Mouse (Mus musculus) skeletal muscle tissue, adult 2 months (tissue): Measurements from ENCODE around the gene Fam163b.
A peak's percentile ranks its signal among the peaks of the same experiment; 100 is the strongest.

Experiments
- DNase-seq: peaks from one replicate; pipeline ENCODE4 v3.0.0-alpha.2; 2012; ENCODE audit warnings: low read depth, low spot score

Fam163b gene

DNA sequence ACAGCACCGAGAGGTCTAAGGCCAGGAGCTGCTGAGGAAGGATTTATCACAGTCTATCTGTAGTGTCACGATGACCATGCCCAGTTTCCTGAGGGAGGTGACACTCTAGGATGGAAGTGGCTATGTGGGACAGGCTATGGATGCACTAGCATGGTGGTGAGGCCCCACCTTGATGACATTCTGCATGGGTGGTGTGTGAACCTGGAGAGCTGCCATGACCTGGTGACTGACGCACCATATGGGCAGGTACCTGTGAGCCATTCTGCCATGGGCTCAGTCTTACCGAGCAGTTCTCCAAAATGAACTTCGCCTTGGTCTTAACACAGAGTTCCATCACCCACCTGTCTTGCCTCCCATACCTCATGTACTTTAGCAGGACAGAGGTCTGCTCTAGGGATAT lies 54.7 kb downstream of the Fam163b start:
- no peak for DNase-seq

DNA sequence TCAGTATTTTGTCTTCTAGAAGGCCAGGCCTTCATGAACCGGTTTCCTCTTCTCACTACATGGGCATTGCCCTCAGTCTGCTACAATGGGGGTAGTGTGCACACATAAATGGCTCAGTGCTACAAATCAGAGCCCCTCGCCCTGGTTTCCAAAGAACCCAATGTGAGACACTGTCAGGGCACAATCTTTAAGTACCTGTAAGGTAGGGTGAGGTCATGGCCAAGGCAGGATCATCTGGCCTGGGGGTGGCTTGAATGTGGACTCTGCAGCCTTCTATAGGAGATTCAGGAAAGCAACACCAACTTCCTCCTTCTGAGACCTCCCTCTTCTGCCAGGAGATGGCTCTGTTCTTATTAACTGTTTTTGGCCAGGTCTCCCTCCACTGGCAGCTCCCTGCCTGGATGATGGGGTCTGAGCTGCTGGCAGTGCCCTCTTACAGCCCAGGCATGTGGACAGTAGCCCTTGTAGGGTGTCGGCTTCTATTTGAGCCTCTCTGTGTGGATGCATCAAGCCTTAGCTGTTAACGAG lies 55.7 kb downstream of the Fam163b start:
- DNase-seq, result no peak

DNA sequence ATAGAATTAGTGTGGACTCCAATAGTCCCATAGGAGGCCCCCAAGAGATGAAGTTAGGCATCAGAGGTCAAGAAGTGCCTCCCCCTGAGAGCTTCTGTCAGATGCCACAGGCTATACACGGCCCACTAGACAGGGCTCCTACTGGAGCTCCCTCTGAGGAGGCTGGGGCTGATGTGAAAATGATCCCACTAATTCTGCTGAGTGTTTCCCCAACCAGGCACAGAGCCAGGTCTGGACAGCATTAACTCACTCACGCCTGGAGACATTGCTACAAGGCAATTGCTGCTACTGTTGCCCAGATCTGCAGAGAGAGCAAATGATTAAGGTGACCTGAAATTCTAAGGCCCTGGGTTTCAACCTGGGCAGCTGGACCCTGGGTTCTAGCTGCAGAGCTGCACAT lies 56.5 kb downstream of the Fam163b start:
- DNase-seq, result no peak

DNA sequence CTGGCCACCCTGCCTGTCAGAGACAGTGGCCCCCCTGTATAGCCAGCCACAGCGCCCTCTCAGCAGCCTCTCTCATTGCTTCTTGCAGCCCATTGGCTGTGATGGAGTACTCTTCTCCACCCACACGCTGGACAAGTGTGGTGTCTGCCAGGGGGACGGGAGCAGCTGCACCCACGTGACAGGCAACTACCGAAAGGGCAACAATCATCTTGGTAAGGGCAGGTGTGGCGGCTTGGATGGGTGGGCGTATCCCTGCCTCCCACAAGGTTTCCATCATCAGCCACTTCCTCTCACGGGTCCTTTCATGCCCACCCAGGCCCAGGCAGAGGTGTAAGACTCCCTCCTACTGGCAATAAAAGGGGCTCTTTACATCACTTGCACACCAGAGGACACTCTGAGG lies 57.3 kb downstream of the Fam163b start:
- no peak for DNase-seq

DNA sequence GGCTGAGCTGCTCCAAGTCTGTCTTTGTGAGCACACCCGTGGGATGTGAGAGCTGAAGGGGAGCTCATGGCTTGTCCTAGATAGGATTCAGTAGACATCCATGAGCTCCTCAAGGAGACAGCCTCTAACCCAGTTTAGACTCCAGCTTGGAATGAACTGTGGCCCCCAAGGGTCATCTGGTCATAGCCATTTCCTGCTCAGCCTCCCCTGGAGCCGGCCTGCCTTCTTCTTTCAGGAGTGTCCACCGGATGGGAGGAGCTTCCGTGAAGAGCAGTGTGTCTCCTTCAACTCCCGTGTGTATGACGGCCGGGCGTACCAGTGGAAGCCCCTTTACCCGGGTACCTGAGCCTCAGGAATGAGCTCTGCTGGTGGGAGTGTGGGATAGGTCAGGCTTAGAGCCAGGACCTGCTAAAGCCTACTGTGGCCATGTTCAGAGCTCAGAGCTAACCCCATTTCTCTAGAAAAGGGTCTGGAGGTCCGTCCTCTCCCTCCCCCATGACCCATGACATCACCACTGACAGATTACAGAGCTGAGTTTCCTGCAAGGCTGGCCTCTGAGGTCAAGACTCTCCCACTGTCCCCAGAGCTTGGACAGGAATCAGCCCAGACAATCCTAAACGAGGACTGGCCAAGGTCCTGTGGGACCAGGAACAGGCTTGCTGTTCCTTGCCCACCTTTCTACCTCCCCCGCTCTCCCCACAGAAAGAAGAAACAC lies 58.4 kb downstream of the Fam163b start:
- DNase-seq, result no peak

DNA sequence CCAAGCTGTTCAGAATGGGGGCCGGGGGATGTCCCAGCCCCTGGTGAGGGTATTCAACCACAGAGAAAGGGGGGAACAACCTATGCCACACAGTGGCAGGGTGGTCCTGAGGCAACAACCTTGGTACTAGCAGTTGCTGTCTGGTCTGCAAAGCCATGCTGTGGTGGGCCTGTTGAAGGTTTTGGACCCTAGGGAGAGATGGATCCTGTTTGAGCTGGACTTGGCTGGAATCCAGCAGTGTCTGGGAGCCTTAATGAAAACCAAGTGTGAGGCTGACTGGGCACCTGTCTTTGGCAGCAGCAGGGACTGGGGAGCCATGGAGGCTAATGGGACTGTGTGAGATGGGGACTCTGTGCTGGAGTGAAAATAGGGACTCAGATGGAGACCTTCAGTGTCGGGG lies 62.6 kb downstream of the Fam163b start:
- no peak for DNase-seq

DNA sequence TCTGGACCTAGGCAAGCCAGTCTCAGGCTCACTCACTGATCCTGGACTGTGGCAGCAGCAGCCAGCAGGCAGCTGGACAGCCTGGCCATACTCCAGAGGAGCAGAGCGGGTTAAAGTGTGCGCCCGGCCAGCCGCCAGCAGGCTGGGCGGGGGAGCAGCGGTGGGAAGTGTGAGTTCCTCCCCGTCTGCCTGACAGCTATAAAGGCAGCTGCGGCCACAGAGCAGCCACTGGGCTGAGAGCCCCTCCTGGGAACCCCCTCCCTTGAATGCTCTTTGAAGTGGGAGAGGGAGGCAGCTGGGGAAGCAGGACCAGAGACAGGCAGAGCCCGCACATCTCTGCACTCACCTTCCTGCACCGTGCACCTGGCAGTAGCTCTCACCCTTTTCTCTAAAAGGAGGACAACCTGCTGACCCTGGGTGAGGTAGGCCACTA lies 63.1 kb downstream of the Fam163b start, which contains the start of gene Adamtsl2:
TSS of gene Adamtsl2 (plus strand) at position 228 of the 433 bp plus-strand sequence.
- DNase-seq, result peak; percentile 62

DNA sequence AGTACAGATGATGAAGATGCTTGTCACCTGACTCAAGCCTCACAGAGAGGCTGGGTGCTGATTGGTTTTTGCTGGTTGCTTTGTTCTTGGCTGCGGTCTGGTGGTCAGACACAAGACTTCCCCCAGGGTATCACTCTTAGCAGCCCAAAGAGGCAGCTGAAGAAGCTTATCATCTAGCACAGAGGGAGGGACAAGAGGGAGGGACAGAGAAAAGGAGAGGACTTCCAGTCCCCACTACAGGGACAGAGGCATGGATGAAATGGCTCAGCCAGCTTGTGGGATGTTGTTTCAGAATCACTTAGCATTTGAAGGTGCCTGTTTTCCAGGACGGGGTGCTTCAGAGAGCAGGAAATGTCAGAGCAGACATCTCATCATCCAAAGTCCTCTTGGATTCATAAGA lies 64.0 kb downstream of the Fam163b start:
- no peak for DNase-seq

DNA sequence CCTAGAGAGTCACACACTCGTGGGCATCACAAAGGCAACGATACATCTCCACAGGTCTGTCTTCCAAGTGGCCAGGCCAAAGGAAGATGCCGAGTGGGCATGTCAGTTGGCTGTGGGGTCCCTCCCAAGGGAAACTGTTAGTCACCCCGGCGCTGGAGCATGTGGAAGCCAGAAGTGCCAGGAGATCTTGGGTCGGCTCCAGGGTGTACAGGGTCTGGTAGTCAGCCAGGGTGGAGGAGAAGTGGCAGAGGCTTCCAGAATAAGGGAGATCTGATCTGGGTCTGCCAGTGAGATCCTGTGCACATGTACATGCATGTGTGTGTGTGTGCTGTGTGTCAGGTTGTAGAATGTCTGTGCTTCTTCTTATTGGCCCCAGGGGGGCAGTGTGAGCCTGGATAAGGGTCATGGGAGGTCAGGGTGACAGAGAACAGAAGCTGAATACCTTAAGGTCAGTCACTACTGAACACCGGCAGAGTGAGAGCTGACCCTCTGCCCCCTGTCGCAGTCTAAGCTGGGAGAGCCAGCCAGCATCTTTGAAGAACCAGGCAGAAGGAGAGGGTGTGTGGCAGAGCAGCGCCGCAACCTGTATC lies 64.5 kb downstream of the Fam163b start:
- no peak for DNase-seq

DNA sequence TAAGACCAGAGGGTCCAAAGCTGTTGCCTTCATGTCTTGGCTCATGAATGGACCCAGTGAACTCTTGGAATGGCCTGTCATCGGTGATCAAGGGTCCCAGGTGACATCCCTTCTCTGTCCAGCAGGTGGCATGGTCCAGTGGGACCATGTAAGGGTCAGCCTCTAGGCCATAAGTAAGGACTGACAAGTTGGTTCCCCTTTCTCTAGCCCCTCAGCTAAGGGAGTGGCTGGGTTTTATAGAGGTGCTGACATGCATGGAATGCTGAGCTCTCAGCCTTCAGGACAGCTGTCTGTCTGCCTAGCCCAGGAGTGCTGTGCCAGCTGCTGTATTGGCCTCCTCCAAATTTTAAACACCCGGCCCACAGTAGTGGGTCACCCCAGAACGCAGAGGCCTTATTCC lies 66.8 kb downstream of the Fam163b start:
- no peak for DNase-seq

DNA sequence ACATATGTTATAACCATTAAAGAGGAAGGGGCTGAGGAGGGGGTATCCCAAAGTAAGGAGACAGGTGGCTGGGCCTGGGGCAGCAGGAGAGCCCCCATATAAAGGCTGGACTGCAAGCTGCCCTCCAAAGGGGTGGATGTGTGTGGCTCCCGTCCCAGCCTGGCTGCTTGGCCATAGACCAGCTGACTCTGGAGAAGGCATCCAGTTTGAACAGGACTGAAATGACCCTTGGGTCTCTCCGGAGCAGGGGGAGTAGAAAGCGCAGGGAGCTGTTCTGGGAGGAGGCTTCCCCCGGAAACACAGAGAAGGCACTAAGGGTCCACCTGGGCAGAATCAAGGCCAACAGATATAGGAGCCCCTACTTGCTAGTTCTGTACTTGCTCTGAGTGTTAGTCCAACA lies 67.5 kb downstream of the Fam163b start:
- DNase-seq, result no peak

DNA sequence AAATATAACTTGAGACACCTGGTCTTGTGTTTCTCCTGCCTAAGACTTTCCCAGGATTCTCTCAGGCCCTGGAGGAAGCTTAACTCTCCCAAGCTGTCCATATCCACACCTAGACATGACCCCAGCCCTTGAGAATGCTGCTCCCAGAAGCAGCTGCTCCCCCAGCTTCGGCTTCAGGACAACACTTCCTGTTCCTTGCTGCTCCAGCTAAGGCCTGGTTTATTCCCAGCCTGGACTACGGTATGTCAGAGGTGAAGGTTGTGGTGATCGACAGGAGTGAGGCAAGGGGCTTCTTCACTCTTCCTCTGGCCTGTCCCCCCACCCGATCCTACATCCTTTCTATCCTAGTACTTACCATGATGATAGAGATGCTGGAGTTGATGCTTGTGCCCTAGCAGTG lies 68.9 kb downstream of the Fam163b start:
- DNase-seq, result no peak

DNA sequence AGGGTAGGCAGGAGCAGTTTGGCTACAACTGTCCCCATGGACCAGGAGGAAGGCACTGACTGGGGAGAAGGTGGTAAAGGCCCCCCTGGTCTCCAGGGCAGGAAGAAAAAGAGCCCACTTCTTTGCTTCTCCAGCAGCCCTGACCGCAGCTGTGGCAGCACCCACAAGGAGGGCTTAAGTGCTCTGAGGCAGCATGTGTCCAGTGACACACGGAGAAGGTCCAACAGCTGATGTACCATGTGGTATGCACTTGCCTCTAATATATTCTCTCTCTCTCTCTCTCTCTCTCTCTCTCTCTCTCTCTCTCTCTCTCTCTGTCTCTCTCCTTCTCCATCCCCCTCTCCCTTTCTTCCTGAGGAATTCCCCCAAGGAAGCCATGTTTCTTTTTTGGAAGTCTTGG lies 70.3 kb downstream of the Fam163b start, which contains the start of gene Mymk:
TSS of gene Mymk (minus strand) at position 202 of the 400 bp plus-strand sequence.
- DNase-seq, result no peak

DNA sequence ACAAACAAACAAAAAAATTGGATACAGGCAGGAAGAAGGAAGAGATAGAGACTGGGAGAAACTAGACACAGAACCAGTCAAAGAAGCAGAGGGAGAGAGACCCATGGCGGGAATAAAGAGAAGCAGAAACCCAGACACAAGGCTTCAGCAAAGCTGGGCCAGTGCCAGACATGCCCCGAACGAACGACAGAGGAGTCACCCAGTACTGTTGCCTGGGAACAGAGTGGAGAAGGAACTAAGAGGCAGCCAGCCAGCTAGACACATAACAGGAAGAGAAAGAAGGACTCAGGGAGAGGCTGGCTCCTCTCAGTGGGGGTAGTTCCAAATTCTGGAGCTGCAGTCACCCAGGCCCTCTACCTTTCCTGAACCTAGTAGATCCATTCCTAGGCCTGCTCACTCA lies 71.2 kb downstream of the Fam163b start:
- no peak for DNase-seq

DNA sequence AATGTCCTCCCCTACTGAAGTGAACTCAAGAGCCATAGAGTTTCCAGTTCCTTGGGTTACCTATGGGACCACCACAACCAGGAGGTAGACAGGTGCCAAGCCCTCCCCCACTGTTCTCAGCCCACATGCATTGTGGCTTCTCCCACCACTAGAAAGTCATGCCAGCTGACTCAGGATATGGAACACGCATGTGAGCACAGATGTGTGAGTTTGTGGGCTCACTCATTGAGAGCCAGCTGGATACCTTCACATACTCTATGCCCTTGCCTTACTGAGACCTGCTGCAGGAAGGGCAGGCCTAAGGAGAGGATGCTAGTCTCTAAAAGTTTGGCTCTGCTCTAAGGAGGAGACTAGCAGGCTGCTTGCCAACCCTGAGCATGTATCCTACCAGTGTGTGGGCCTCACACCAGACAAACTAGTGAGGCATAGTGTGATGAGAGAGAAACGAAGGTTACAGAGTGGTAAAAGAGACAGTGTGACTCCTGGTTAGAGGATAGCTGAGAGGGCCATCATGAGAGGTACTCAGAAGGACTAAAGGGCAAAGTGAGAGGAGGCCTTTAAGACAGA lies 72.0 kb downstream of the Fam163b start:
- DNase-seq, result no peak

DNA sequence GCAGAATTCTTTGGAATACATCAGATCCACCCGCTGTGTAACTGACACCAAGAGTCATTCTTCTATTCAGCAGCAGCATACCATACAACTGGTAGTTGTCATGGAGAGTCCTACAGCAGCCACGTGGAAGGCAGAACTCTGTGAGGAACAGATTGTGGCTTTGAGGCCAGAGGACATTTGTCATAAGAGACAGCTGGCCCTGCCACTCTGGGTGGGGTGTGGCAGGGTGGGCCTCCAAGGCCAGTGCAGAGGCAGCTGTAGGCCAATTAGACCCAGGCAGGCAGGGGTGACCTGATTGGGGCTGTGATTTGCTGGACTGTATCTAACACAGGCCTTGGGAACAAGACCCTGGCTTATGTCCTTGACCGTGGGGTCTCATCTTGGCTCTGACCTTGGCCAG lies 72.6 kb downstream of the Fam163b start:
- no peak for DNase-seq

DNA sequence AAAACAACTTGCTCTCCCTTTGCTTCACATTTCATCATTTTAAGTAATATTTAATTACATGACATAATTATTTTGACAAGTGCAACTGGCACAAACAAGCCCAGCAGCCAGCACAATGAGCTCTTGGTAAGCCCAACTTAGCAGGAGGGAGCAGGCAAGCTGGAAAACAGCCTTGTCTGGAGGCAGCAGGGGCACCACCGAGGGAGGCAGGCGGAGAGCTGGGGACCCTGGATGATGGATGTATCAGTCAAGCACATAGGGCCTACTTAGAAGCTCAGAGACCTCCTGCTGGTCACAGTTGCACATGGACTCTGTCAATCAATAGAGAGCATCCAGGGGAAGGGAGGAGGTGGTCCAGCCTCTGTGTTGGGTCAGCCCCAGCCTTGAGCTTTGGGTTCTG lies 74.3 kb downstream of the Fam163b start:
- DNase-seq, result no peak

DNA sequence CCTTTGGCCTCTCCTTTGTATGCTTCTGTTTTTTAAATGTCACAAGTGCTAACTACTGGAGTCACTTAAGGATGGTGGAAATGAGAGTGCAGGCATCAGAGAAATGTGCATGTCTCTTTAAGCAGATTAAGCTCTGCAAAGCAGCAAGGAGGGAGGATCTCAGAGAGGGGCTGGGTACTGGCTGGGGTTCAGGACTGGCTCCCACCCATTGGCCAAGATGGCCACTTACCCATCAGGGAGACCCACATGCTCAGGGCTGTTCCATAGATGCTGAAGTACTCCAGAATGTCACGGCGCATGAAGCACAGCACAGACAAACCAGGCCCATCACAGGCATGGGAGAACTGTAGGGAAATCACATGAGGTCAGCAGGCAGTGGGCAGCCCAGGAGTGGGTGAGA lies 75.2 kb downstream of the Fam163b start:
- no peak for DNase-seq
